Mouse (Mus musculus): ENCODE data around the gene Slitrk3. TPM values are rescaled to one million over a fixed set of nuclear protein-coding genes. Genes with fewer than 3 reads are reported as not detected.

Slitrk3 gene
- not detected for total RNA-seq (2023)

GRCm38 (mm10) chr3:73057197-73057811, at the start of gene Slitrk3:
TSS of gene Slitrk3 (minus strand) at chr3:73057803.

Other genes with a start within 250 kb of the Slitrk3 start
- not detected for gene Sis, start 89.9 kb downstream of the Slitrk3 start, total RNA-seq (2023)

Measured in CD4-positive naive resting alpha-beta T cell, adult 57 days (primary cell).